Mouse (Mus musculus): ENCODE data around the gene Nudt3. TPM values are rescaled to one million over a fixed set of nuclear protein-coding genes. Genes with fewer than 3 reads are reported as not detected.

Gene Nudt3
- total RNA-seq, 2 experiments from 2014 or later: 562 to 569 TPM

DNA sequence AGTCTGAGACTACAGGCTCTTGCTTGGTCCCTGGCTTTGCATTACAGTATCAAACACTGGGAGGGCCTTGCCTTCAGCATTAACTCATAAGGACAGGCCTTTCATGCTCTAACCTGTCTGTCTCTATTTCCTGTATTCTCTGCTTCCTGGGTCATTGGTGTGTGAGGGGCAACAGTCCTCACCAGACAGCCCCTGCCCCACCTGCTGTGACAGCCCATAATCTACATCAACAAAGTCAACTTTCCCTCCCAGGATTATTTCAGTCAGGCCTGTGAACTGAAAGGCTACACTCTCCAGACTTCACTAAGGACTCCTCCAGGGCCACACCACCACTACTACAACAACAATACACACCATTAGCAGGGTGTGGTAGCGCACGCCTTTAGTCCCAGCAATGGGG lies 20.3 kb downstream of the Nudt3 start:
- no peak for DNase-seq (ENCODE audit: low spot score in 2 of 2)

DNA sequence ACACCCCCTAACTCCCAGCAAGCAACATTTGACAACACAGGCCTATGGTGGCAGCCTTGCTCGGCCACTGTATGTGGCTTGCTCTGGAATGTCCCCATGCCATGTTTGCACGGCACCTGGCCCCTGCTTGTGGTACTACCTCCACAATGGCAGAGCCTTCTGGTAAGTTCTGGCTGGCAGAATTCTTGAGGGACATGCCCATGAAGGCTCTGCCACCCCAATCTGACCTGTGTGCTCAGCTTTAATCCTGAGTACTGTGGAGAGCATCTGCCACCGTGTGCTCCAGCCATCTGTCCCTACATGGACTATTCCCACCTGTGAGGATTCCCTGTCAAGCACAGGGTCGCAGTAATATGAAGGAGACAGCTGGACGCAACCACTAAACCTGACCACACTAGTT lies 22.4 kb downstream of the Nudt3 start:
- DNase-seq (ENCODE audit: low spot score in 2 of 2): no peak

DNA sequence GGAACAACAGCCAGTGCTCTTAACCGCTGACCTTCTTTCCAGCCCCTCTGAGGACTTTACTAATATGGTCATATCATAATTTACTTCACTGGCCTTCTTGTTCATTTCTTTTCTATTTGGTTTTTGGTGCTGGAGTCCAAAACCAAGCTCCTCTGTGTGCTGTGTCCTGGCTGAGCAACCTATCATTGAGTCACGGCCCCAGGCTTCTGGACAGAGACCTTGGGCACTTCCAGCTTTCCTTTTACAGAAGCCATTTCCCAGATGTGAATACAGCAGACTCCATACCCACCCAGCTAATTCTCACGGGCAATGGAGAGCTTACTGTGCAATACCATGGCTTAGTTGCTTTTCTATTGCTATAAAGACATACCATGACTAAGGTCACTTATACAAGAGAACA lies 23.0 kb downstream of the Nudt3 start:
- no peak for DNase-seq (ENCODE audit: low spot score in 2 of 2)

DNA sequence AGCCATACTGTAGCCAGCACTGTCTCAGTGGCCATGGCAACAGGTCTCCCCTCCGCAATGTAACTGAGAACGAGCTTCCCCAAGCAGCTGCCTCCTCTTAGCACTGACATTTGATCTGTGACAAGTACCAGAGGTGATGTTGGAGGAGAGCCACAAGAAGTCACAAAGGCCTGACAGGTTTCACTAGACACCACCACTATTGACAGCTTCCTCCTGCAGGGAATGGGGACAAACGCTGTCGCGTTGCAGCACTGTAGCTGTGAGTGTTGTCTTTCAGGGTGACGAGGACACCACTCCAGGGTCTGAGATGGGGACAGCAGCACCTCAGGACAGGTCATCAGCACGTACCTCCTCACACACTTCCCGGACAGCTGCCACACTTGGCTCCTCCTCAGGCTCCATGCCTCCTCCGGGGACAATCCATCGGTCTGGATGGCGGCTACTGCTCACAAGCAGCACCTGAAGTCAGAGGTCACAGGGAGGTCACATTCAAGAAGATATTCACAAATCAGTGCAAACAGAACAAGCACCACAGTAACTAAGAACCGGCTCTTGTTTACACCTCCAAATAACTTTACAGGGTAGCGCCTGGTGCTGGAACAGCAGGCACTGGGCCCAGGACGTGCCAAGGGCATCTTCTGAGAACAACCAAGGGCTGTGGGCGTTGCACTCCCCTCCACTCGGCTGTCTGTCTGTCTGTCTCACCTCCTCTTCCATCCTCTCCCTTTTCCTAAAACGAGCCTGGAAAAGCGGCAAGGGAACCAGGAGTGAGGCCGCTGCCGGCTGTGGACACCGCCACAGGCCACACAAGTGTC lies 26.7 kb downstream of the Nudt3 start:
- no peak for DNase-seq (ENCODE audit: low spot score in 2 of 2)

DNA sequence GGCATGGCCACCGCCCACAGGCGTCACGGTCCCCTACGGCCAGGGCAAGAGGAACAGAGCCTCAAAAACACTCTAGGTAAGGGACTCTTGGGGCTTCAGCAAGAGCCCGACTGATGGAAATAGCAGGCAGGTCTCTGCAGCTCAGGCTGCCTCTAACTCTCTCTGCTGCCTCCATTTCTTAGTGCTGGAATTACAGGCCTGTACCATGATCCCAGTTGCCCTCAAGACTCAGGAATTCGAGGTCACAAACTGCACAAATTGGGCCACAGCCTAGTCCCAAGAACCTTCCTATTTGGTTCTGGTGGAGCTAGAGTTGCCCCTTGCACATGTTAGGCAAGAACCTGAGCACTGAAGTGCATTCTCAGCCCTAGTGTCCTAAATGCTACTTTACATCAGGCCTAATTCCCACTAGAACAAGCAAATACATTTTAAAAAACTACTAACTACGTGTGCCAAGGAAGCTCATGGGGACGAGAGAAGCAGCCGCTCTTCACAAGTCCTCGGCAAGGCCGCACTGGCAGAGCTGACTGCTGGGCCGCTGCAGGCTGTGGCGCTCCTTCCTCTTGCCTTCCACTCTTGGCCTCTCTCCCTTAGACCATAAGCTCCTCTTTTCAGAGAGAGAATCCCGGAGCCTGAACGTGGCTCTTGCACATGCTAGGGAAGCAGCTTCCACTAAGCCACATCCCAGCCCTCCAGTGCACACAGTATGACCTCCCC lies 27.5 kb downstream of the Nudt3 start:
- DNase-seq (ENCODE audit: low spot score in 2 of 2): no peak

DNA sequence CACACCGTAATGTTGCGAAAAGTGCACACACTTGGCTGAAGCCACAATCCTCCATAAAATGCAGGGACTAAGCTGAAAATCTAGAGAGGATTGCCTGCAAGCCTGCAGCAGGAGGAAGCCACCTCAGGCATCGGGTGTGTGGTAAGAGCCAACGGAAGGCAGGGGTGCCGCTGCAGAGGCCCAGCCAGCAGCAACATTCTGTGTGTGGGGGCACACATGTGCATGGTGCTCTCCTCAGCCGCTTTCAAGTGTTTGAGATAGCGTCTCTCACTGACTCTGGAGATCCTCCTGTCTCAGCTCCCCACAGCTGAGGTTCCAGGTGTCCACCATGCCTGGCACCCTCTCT lies 30.8 kb downstream of the Nudt3 start:
- DNase-seq (ENCODE audit: low spot score in 2 of 2): no peak

DNA sequence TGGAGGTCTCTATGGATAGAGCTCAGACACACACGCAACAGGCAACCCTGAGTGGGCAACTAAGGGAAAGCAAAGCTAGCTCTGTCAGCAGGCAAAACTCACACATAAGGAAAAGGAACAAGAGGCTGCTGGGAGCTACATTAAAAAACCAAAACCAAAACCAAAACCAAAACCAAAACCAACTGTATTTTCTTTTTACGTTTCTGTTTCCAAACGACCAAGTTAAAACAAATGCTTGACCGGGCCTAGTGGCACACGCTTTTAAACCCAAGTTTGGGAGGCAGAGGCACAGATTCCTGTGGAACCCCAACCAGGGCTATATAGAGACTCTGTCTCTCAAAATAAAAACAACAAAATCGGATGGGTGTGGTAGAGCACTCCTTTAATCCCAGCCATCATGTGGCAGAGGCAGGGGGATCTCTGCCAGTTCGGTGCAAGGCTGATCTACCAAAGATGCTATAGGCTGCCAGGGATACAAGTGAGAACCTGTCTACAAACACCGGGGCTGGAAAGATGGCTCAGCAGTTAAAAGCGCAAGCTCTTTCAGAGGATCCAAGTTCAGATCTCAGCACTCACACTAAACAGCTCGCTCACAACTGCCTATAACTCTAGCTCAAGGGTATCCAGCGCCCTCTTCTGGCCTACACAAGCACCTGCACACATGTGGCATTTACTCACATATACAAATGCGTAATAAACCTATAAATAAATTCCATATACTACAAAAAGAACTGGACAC lies 31.3 kb downstream of the Nudt3 start:
- no peak for DNase-seq (ENCODE audit: low spot score in 2 of 2)

DNA sequence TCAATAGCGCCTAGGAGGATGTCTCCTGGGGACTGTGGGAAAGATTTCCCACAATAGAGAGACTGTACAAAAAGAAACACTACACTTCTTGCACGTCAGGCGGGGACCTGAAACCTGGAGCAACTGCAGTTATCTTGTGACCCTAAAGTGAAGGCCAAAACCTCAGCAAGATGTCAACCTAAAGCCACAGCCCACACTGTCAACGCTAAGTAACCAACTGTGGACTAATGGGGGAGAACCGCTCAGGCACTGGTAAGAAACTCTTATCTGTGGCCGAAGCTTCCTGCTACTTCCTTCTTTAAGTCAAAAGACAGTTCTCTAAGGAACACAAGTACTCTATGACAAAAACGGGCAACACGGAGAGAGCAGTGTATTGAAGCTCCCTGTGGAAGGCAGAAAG lies 35.1 kb downstream of the Nudt3 start:
- no peak for DNase-seq (ENCODE audit: low spot score in 2 of 2)

DNA sequence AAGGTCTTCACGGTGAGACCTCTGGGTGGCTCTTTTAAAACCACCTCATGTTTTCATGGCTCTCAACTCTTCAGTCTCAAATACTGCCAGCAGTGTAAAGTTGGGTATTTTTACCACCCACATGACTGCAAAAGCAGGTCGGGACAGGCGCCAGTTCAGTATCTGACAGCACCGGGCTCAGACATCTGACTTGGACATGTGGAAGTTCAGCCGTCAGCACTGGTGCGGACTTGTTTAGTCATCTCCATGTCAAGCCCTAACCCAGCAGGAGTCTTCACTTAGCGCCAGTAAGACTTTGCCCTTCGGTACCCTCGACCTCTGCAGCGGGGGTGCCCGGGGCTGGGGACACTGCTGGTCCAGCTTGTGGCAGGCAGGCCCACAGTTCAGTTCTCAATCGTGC lies 36.0 kb downstream of the Nudt3 start:
- peak; percentile 63 for DNase-seq (ENCODE audit: low spot score in 2 of 2)

DNA sequence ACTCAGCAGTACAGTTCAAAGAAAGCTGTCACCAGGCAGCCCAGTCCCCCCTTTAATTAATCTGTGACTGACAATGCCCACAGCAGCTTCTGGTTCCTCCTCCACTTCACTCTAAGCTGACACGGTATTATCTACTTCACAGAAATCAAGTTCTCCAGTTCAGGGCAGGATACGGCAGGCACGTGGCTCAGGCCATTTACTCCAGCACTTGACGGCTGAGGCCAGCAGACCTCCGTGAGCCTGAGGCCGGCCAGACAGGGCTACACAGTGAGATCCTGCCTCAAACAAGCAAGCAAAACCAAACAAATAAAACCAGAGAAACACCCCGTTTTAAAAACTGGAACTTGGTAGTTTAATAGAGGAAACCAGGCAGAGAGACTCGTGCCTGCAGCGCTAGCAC lies 36.6 kb downstream of the Nudt3 start:
- DNase-seq (ENCODE audit: low spot score in 2 of 2): no peak

DNA sequence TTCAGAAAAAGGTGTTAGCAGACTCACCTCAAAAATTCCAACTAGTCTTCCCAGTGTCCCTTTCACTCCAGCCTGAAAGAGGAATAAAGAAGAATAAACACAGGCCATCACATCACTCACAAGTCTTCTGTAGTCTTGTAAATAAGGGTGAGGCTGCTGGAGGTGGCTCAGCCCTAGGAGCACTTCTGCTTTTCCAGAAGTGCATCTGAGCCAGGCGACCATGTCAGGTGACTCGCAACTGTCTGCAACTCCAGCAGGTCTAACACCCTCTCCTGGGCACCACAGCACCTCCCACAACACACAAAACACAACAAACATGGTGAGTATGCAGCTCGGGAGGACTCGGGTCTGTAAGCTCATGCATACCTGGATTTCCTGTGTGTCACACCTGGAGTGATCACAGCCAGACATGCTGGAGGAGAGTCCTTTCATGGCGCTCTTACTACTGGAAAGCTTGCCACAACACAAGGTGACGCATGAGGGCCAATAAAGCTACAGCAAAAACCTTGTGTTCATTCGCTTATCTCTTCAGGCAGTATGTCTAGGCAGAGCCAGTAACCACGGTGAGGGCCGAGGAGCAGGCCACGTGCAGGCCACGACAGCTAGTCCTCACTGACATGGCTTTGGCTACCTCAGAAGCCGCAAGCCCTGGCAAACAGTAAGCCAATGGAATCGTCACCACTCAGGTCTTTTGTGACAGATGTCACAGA lies 40.0 kb downstream of the Nudt3 start:
- DNase-seq (ENCODE audit: low spot score in 2 of 2): no peak

DNA sequence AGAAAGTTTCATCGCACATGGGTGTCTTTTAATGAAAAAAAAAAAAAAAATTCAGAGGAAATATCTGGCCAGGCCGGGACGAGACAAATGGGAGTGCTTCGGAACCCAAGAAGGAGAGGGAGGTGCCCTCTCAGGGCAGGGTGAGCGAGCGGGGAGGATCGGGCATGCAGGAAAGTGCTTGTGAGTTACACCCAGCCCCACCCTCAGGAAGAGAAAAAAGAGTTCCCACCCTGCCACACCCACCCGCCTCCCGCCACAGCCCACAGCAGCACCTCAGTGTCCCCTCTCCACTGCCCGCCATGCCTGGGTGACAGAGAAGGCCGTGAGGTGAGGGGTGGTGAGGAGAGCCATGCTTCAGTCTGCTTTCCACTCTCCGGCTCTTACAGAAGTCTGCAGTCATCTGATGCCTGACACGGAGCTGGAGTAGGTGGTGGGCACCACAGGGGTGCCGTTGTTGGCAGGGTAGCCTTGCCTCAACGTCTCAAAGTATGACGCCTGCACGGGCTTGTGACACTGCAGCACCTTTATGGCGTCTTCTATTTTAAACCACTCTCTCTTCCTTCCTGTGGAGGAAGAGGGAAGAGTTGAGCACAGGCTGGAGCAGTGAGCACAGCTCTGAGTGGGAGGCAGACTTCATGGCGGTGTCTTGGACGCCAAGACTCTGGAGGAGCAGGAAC lies 42.8 kb downstream of the Nudt3 start:
- DNase-seq (ENCODE audit: low spot score in 2 of 2): peak in 1 of 2 experiments; percentile 55

DNA sequence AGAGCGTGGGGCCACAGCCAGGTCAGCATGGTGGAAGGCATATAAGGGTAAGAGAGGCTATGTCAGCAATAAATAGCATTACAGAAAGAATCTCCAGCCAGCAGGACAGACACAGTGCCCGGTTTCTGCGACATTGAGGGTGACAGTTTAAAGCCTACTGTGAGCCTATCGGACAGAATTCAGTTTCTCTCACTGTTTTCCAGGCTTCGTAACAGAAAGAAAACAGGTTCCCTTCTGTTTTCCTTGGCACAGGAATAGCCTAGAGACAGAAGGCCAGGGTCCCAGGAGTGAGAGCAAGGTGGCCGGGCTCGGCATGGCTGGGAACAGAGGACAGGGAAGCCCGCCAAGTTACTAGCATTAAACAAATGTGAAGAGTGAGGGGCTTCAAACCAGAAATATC lies 43.5 kb downstream of the Nudt3 start:
- DNase-seq (ENCODE audit: low spot score in 2 of 2): no peak

DNA sequence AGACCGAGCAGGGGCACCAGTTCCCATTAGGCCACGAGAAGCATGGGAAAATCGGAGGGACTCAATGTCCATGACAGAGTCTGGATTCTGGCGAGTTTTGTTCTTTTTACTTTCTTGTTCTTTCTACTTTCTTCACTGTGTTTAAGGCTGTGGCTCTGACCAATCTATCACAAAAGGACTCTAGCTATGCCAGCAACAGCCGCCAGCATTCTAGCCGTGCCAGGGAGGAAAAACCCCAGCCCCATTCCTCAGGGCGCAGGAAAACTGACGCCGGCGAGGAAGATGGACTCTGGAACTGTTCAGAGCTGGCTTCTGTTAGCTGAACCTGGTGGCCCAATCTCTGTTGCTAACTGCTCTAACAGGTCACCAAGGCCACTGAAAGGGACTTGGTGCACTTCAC lies 44.8 kb downstream of the Nudt3 start:
- no peak for DNase-seq (ENCODE audit: low spot score in 2 of 2)

DNA sequence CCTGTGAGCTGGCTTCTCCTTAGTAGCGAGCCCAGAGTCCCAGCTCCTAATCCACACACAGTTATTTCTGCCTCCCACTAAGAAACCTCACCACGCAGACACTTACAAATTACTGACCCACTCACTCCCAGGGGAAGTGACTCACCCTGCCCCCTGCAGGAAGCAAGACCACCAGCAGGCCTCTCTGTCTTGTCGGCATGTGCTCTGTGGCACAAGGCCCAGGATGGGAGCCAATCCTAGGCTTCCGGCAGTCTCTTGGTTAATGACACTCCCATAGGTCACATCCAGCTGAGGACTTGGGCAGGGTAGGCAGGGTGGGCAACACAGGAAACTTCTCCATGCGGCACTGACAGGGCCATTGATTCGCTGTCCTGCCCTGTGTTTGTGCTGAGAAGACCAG lies 45.8 kb downstream of the Nudt3 start:
- DNase-seq (ENCODE audit: low spot score in 2 of 2): no peak

DNA sequence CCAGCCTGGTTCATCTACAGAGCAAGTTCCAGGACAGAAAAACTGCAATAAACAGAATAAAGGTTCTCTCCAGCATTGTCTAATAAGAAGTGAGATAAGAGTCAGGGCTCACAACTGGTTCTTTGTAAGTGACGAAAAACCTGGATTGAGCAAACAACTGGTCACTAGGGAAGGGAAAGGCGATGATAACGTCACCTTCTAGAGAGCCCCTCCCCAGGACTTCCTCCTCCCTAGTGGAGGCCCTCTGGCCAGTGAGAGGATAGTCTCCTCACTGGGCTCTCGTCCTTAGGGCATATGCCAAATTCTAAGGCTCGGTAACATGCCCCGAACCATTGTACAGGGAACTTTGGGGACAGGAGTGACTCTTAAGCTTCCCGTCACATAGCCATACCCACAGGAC lies 47.2 kb downstream of the Nudt3 start:
- DNase-seq (ENCODE audit: low spot score in 2 of 2): no peak

DNA sequence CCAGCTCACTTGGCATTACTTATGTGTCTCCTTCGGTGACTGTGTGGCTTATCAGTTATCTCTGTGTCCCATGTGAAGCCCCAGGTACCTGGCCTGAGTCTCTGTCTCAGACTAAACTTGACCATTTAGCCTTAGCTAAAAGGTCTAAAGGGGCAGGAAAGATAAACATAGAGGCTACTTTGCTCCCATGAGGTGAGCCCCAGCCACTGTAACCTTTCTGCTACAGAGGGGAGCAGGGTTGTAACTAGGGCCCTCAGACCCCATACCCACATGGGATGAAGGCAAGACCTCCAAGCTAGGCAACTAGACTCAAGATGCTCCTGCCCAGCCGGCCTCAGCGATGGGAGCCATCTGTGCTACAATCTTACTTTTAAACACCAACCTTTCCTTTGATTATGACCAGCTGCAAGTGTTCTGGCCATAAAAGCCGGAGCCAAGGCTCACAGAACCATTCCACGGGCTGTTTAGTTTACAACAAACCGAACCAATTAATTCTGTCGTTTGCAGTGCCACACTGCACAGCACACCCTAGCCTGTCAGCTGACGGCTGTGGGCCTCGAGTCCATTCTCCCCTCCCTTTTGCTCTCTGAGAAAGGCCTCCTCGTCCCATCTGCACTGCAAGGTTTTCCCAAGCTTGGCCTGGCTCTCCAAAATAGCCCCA lies 48.0 kb downstream of the Nudt3 start:
- no peak for DNase-seq (ENCODE audit: low spot score in 2 of 2)

DNA sequence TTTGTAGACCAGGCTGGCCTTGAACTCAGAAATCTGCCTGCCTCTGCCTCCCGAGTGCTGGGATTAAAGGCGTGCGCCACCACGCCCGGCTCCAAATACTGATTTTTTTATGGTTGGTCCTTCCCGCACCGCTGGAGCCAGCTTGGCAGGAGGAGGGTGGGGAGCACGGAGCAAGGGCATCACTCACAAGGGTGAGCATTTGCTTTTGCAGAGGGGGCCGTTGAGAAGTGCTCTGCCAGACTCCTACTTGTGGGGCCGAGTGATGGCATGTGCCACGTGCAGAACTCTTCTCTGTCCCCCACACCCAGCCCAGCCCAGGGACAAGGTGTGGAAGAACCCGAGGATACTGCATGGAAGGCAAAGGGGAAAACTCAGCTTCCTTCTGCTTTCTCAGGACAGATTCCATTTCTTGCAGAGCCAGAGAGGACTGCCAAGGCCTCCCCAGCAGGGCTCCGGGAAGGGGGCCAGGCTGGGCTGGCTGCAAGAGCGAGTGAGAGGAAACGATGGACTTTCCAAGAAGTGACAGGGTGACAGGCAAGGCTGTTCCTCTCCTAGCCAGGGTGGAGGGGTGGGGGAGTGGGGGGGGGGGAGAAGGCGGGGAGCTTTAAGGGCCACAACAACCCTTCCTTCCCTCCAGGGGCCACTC lies 48.7 kb downstream of the Nudt3 start:
- DNase-seq (ENCODE audit: low spot score in 2 of 2): peak; percentile 60 to 71

DNA sequence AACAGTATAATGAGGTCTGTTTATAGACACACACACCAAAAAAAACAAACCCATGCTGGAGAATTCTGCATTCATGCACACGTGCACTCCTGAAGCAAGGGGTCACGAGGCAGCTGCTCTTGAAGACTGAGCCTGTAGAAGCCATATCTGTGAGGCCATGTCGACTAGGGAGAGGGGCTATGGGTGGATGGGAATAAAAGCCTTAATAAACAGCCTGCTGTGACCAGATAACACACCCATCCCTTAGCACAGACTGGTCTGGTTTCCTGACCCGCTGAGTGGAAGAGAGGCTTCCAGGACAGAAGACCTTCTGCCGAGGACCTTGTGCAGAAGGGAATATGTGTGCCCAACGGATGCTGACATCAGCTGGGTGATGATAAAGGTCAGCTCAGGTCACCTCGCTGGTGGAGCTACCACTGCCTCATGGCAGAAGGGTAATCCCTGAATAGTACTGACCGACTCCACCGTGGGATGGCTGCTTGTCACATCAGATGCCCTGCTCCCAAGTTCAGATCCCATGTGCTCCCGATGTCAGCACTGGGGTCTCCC lies 49.4 kb downstream of the Nudt3 start:
- no peak for DNase-seq (ENCODE audit: low spot score in 2 of 2)

DNA sequence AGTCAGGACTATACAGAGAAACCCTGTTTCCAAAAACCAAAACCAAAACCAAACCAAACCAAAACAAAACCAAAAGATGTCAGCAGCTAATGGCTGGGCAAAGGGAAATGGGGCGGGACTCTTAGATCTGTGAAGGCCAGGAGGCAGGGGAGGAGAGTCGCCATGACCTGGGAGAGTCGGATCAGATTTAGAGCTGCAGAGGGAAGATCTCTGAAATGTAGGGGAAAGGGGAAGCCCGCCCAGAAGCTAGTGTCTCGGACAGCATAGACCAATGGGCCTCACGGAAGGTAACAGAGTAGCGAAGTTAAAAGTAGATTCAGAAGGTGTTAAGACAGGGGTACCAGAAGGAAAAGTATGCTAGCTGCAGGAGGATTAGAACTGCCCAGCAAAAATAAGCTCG lies 52.0 kb downstream of the Nudt3 start:
- no peak for DNase-seq (ENCODE audit: low spot score in 2 of 2)
